Mouse (Mus musculus): Measurements from ENCODE around the gene Gm17428. TPM values are rescaled to one million over a fixed set of nuclear protein-coding genes. Genes with fewer than 3 reads are reported as not detected.

Gm17428 gene
- polyA plus RNA-seq, 1 experiment from 2014 or later: not detected

GRCm38 (mm10) chr14:54937361-54938182, 39.2 kb upstream of the Gm17428 start:
- Histone ChIP-seq H3K4me2 (no peak overlapping the region), H3K27me3 (ENCODE audit: insufficient read depth, low read length) (no peaks in the 10 kb centered on the region), H3K36me3 (ENCODE audit: insufficient read depth) (no peaks in the 10 kb centered on the region), H3K4me3 (ENCODE audit: low read depth, low read length) (no peak overlapping the region), H3K4me1 (ENCODE audit: insufficient read depth) (no peaks in the 10 kb centered on the region; the same call in 1 of the 2 replicates), H3K9ac (no peak overlapping the region), H3K9me3 (ENCODE audit: low read depth, low read length) (no peaks in the 10 kb centered on the region), H3K27ac (ENCODE audit: low read depth) (no peak overlapping the region)
- 83% methylated on average over 16 of the region's 16 CpGs for WGBS
- ATAC-seq (ENCODE audit: insufficient read depth) (no peak), DNase-seq (no peak)
- TF ChIP-seq CTCF (IDR thresholded peaks at IDR 0.05; ENCODE audit: low read depth): no peak

DNA sequence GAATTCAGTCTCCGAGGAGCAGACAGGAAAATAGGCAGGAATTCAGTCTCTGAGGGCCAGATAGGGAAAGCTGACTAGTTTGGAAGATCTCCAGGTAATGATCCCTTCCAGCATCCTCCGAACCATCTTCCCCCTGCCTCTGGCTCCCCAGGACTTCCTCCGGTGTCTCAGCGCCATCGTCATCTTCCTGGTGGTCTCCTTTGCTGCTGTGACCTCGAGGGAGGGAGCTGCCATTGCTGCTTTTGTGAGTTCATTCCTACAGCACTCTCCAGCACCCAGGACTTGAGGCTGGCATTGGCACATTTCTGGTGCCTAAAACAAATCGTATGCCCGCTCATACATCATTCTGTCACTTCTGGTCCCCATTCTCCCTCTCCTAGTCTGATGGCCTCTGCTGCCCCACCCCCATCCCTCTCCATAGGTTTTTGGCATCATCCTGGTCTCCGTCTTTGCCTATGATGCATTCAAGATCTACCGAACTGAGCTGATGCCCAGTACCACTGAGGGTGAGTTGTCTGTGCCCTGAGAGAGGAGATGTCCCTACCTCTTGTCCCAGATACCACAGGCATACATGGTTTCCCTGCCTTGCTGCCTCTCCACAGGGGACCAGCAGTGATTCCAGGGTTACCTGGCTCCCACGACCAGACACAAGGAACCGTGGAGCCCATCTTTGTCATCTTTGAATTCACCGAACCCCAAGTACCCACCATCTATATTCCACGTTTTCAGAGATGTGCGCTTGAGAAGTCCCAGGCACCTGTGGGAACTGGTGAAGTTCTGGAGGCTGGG, 38.1 kb upstream of the Gm17428 start:
- H3K4me3 ChIP-seq (ENCODE audit: low read depth, low read length): no peak overlapping the region
- TF ChIP-seq CTCF (IDR thresholded peaks at IDR 0.05; ENCODE audit: low read depth): no peak

DNA sequence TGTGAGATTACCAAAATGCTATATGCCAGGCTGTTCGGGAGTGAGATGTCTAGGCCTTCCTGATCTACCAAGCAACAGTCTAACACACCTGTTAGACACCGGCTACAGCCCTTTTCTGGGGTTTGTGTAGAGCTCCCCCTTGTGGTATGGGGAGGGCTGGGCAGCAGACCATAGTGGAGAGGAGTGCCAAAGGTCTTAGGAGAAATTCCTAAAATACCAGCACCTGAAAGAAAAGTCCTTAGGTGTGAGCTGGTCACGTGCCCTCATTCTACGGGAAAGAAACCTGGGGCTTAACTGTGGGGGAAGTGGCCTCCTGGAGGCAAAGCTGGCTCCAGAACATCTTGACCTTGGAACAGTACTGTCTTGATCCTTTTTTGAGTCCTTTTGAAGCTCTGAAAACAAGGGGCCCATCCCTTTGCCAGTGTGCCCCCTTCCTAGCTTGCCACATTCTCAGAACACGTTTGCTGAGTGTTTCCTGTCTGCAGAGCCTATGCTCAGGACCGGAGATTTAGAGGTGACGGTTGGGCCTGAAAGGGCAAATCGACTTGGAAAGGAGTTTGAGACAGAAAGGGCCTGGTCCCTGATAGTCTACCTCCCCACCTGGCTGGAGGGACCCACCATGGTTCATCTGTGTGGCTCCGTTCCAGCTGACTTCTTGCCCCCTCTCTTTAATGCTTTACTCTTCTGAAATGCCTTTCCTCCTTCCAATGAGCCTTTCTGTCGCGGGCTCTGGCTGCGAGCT, 37.1 kb upstream of the Gm17428 start:
- peak; percentile 83 for DNase-seq
- Histone ChIP-seq H3K4me2 (no peak overlapping the region), H3K4me1 (ENCODE audit: insufficient read depth) (no peaks in the 10 kb centered on the region), H3K4me3 (ENCODE audit: low read depth, low read length) (no peak overlapping the region), H3K27me3 (ENCODE audit: insufficient read depth, low read length) (no peaks in the 10 kb centered on the region), H3K36me3 (ENCODE audit: insufficient read depth) (no peaks in the 10 kb centered on the region), H3K27ac (ENCODE audit: low read depth) (no peak overlapping the region), H3K9me3 (ENCODE audit: low read depth, low read length) (no peaks in the 10 kb centered on the region), H3K9ac (no peak overlapping the region)
- peak; percentile 89 for TF ChIP-seq CTCF (IDR thresholded peaks at IDR 0.05; ENCODE audit: low read depth)
- 42% methylated on average over 12 of the region's 12 CpGs for WGBS
- peak; percentile 62 for ATAC-seq (ENCODE audit: insufficient read depth)

More for the DNA sequence above, 38.1 kb upstream of the Gm17428 start:
- Histone ChIP-seq H3K36me3 (ENCODE audit: insufficient read depth) (no peaks in the 10 kb centered on the region), H3K9me3 (ENCODE audit: low read depth, low read length) (no peaks in the 10 kb centered on the region), H3K27ac (ENCODE audit: low read depth) (no peak overlapping the region), H3K4me1 (ENCODE audit: insufficient read depth) (no peaks in the 10 kb centered on the region), H3K9ac (no peak overlapping the region), H3K27me3 (ENCODE audit: insufficient read depth, low read length) (no peaks in the 10 kb centered on the region), H3K4me2 (no peak overlapping the region)
- WGBS: 72% methylated on average over 15 of the region's 15 CpGs
- DNase-seq (no peak), ATAC-seq (ENCODE audit: insufficient read depth) (no peak)

DNA sequence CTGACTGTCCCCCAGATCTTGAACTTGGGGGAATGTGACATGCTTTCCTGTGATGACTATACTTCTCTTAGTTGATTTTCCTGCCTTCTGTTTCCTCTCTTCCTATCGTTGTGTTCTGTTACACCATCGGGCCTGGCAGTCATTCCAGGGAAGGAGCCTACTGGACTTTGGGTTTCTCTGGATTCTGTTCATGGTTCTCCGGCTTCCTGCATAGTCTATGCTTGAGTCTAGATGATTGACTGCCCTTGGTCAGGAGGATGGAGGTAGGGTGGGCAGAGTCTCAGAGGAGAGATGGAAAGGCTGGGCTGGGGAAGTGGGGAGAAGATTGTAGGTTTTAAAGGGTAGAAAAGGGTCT, 36.6 kb upstream of the Gm17428 start:
- H3K9me3 ChIP-seq (ENCODE audit: low read depth, low read length): no peaks in the 10 kb centered on the region
- no peaks in the 10 kb centered on the region for H3K27me3 ChIP-seq (ENCODE audit: insufficient read depth, low read length)
- no peak for ATAC-seq (ENCODE audit: insufficient read depth)
- H3K9ac ChIP-seq: no peak overlapping the region
- no peak overlapping the region for H3K4me2 ChIP-seq
- no peak overlapping the region for H3K4me3 ChIP-seq (ENCODE audit: low read depth, low read length)
- H3K36me3 ChIP-seq (ENCODE audit: insufficient read depth): no peaks in the 10 kb centered on the region
- no peak overlapping the region for H3K27ac ChIP-seq (ENCODE audit: low read depth)
- TF ChIP-seq CTCF (IDR thresholded peaks at IDR 0.05; ENCODE audit: low read depth): no peak
- H3K4me1 ChIP-seq (ENCODE audit: insufficient read depth): no peaks in the 10 kb centered on the region
- no peak for DNase-seq
- 74% methylated on average over 3 of the region's 3 CpGs for WGBS

- Histone ChIP-seq H3K4me1 (ENCODE audit: insufficient read depth) (no peaks in the 10 kb centered on the region), H3K9me3 (ENCODE audit: low read depth, low read length) (no peaks in the 10 kb centered on the region), H3K27ac (ENCODE audit: low read depth) (no peak overlapping the region), H3K4me3 (ENCODE audit: low read depth, low read length) (no peak overlapping the region), H3K9ac (no peak overlapping the region), H3K4me2 (no peak overlapping the region), H3K27me3 (ENCODE audit: insufficient read depth, low read length) (no peaks in the 10 kb centered on the region), H3K36me3 (ENCODE audit: insufficient read depth) (no peaks in the 10 kb centered on the region)
- WGBS: 60% methylated on average over 13 of the region's 13 CpGs
- no peak for DNase-seq
- no peak for TF ChIP-seq CTCF (IDR thresholded peaks at IDR 0.05; ENCODE audit: low read depth)
- ATAC-seq (ENCODE audit: insufficient read depth): no peak
Observed at GRCm38 (mm10) chr14:54941024-54941978, 35.4 kb upstream of the Gm17428 start.

DNA sequence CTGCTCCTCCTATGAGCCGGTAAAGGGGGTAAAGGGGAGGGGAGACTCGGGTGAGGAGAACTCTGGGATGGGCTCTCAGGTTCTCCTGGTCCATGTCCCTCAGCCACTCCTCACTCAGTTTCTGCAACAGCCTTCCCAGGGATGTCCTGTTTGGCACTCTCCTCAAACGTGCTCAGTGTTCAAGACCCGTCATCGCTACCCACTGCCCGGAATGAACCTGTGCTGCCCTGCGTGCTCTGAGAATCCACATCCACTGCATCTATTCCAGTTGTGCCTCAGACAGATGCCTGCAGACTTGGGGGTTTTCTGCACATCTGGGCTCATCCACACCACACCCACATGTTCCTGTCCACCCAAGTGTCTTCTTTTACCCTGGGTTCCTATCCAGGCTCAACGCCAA, 34.3 kb upstream of the Gm17428 start:
- Histone ChIP-seq H3K27ac (ENCODE audit: low read depth) (no peak overlapping the region), H3K27me3 (ENCODE audit: insufficient read depth, low read length) (no peaks in the 10 kb centered on the region), H3K4me1 (ENCODE audit: insufficient read depth) (no peaks in the 10 kb centered on the region), H3K36me3 (ENCODE audit: insufficient read depth) (no peaks in the 10 kb centered on the region), H3K9me3 (ENCODE audit: low read depth, low read length) (no peaks in the 10 kb centered on the region), H3K4me2 (no peak overlapping the region), H3K4me3 (ENCODE audit: low read depth, low read length) (no peak overlapping the region), H3K9ac (no peak overlapping the region)
- WGBS: 86% methylated on average over 8 of the region's 8 CpGs
- ATAC-seq (ENCODE audit: insufficient read depth): no peak
- TF ChIP-seq CTCF (IDR thresholded peaks at IDR 0.05; ENCODE audit: low read depth): no peak
- no peak for DNase-seq

Data from lung, embryonic 14.5 days (tissue).